Mouse (Mus musculus) myocyte (in vitro differentiated cells): Measurements from ENCODE around the gene Ddi2. TPM values are rescaled to one million over a fixed set of nuclear protein-coding genes. Genes with fewer than 3 reads are reported as not detected.

Experiments
- H3K27me3 ChIP-seq: one replicate; pipeline ENCODE4 v1.6.1; 2011; ENCODE audit not compliant: control insufficient read depth, insufficient read depth, insufficient read length
- H3K36me3 ChIP-seq: one replicate; pipeline ENCODE4 v1.6.1; 2011; ENCODE audit not compliant: control insufficient read depth, insufficient read depth
- H3K4me2 ChIP-seq: one replicate; pipeline ENCODE4 v1.6.1; 2011; ENCODE audit warnings: low read depth, control low read depth
- H3K4me3 ChIP-seq: one replicate; pipeline ENCODE4 v1.5.1; 2011; ENCODE audit warnings: mild to moderate bottlenecking, control low read depth, moderate library complexity
- H3K79me2 ChIP-seq: one replicate; pipeline ENCODE4 v1.6.1; 2011; ENCODE audit not compliant: control insufficient read depth, insufficient read depth
- H3ac ChIP-seq: one replicate; pipeline ENCODE4 v1.6.1; 2011; ENCODE audit not compliant: control insufficient read depth, insufficient read length
- CEBPB ChIP-seq: IDR thresholded peaks from 2 replicates; pipeline ENCODE4 v1.6.1; 2011; ENCODE audit warnings: mild to moderate bottlenecking, moderate library complexity; ENCODE audit not compliant: poor library complexity, insufficient read depth, severe bottlenecking
- E2F4 ChIP-seq: IDR thresholded peaks from one replicate; pipeline ENCODE4 v1.6.1; 2011; ENCODE audit warnings: mild to moderate bottlenecking, control low read depth, moderate library complexity; ENCODE audit not compliant: insufficient read depth
- MAX ChIP-seq: IDR thresholded peaks from one replicate; pipeline ENCODE4 v1.6.1; 2011; ENCODE audit warnings: low read depth, mild to moderate bottlenecking, control low read depth
- MYOD1 ChIP-seq, 3 experiments: IDR thresholded peaks; one replicate each; pipeline ENCODE4 v1.6.1; 2011; ENCODE audit warnings: control low read depth in 2 of 3, low read depth in 2 of 3, mild to moderate bottlenecking in 2 of 3, moderate library complexity in 1 of 3; ENCODE audit not compliant: insufficient read length in 2 of 3, control insufficient read depth in 1 of 3
- MYOG ChIP-seq, 3 experiments: IDR thresholded peaks; one replicate each; pipeline ENCODE4 v1.6.1; 2011; ENCODE audit warnings: control low read depth in 2 of 3, low read depth in 2 of 3, mild to moderate bottlenecking in 2 of 3; ENCODE audit not compliant: insufficient read length in 2 of 3, control insufficient read depth in 1 of 3, insufficient read depth in 1 of 3
- POLR2A ChIP-seq: IDR thresholded peaks from one replicate; pipeline ENCODE4 v1.6.1; 2011; ENCODE audit warnings: low read depth, mild to moderate bottlenecking, control low read depth, moderate library complexity; ENCODE audit not compliant: insufficient read length
- POLR2AphosphoS2 ChIP-seq: IDR thresholded peaks from one replicate; pipeline ENCODE4 v1.6.1; 2011; ENCODE audit warnings: low read depth, control low read depth; ENCODE audit not compliant: insufficient read length
- REST ChIP-seq: IDR thresholded peaks from one replicate; pipeline ENCODE4 v1.6.1; 2011; ENCODE audit warnings: mild to moderate bottlenecking, control low read depth, moderate library complexity; ENCODE audit not compliant: insufficient read depth, insufficient read length
- SRF ChIP-seq: IDR thresholded peaks from one replicate; pipeline ENCODE4 v1.6.1; 2011; ENCODE audit warnings: low read depth; ENCODE audit not compliant: control insufficient read depth, insufficient read length
- TCF12 ChIP-seq: IDR thresholded peaks from one replicate; pipeline ENCODE4 v1.6.1; 2011; ENCODE audit warnings: mild to moderate bottlenecking, control low read depth; ENCODE audit not compliant: poor library complexity, insufficient read depth, severe bottlenecking
- TCF3 ChIP-seq: IDR thresholded peaks from one replicate; pipeline ENCODE4 v1.6.1; 2011; ENCODE audit warnings: low read depth, control low read depth; ENCODE audit not compliant: insufficient read length
- USF1 ChIP-seq: IDR thresholded peaks from one replicate; pipeline ENCODE4 v1.6.1; 2011; ENCODE audit warnings: low read depth, mild to moderate bottlenecking, control low read depth, moderate library complexity
- polyA plus RNA-seq: library from polyadenylated mRNA; unstranded; fragments of >200 nt; fragmentation: generic; extraction: Trizol; gene quantifications from one replicate; pipeline ENCODE4 v1.2.1, GENCODE M21; 2012; ENCODE audit warnings: missing spikeins

Gene Ddi2
- polyA plus RNA-seq, 1 experiment = 10.6 TPM

- no peak overlapping the region for H3K4me3 ChIP-seq
- H3ac ChIP-seq = no peak overlapping the region
- H3K36me3 ChIP-seq = no peaks in the 10 kb centered on the region
- no peak overlapping the region for H3K4me2 ChIP-seq
- no peaks in the 10 kb centered on the region for H3K27me3 ChIP-seq
- peaks cover 5% of the 10 kb centered on the region for H3K79me2 ChIP-seq
- TF ChIP-seq SRF (no peak), POLR2A (no peak), TCF12 (no peak), TCF3 (no peak), MYOG (IDR thresholded peaks at IDR 0.05; ENCODE audit: control insufficient read depth in 1 of 3, insufficient read depth in 1 of 3, insufficient read length in 2 of 3, low read depth in 2 of 3) (no peak), MAX (no peak), POLR2AphosphoS2 (no peak), REST (no peak), E2F4 (no peak)
Measured at GRCm38 (mm10) chr4:141654509-141654908, 68.7 kb downstream of the Ddi2 start.

- Histone ChIP-seq H3K4me3 (no peak overlapping the region), H3ac (no peak overlapping the region), H3K4me2 (no peak overlapping the region), H3K36me3 (no peaks in the 10 kb centered on the region), H3K79me2 (peaks cover 5% of the 10 kb centered on the region), H3K27me3 (no peaks in the 10 kb centered on the region)
- TF ChIP-seq E2F4 (no peak), MAX (no peak), SRF (no peak), USF1 (no peak), TCF3 (no peak), REST (no peak), MYOG (IDR thresholded peaks at IDR 0.05; ENCODE audit: control insufficient read depth in 1 of 3, insufficient read depth in 1 of 3, insufficient read length in 2 of 3, low read depth in 2 of 3) (no peak), TCF12 (no peak)
Measured at GRCm38 (mm10) chr4:141653813-141654212, 69.4 kb downstream of the Ddi2 start.

- Histone ChIP-seq H3K36me3 (no peaks in the 10 kb centered on the region), H3K4me2 (no peak overlapping the region), H3ac (no peak overlapping the region), H3K79me2 (peaks cover 8% of the 10 kb centered on the region), H3K27me3 (no peaks in the 10 kb centered on the region), H3K4me3 (no peak overlapping the region)
- no peak for TF ChIP-seq POLR2AphosphoS2
- TF ChIP-seq USF1 = no peak
Measured at GRCm38 (mm10) chr4:141653044-141653443, 70.2 kb downstream of the Ddi2 start.

GRCm38 (mm10) chr4:141651944-141652343 is 71.3 kb downstream of the Ddi2 start:
- Histone ChIP-seq H3K4me2 (no peak overlapping the region), H3K4me3 (no peak overlapping the region), H3K79me2 (peaks cover 8% of the 10 kb centered on the region), H3K36me3 (no peaks in the 10 kb centered on the region), H3K27me3 (no peaks in the 10 kb centered on the region), H3ac (no peak overlapping the region)
- TF ChIP-seq POLR2A (no peak), POLR2AphosphoS2 (no peak), USF1 (no peak), TCF12 (no peak), SRF (no peak), E2F4 (no peak), CEBPB (no peak), REST (no peak), MYOG (IDR thresholded peaks at IDR 0.05; ENCODE audit: control insufficient read depth in 1 of 3, insufficient read depth in 1 of 3, insufficient read length in 2 of 3, low read depth in 2 of 3) (no peak), MYOD1 (IDR thresholded peaks at IDR 0.05; ENCODE audit: control insufficient read depth in 1 of 3, insufficient read length in 2 of 3, low read depth in 2 of 3) (no peak), TCF3 (no peak), MAX (no peak)

- Histone ChIP-seq H3K36me3 (no peaks in the 10 kb centered on the region), H3K4me3 (no peak overlapping the region), H3K27me3 (no peaks in the 10 kb centered on the region), H3K79me2 (peaks cover 13% of the 10 kb centered on the region), H3ac (no peak overlapping the region), H3K4me2 (no peak overlapping the region)
- TF ChIP-seq TCF3 = no peak
- no peak for TF ChIP-seq POLR2A
- no peak for TF ChIP-seq CEBPB
- TF ChIP-seq MAX = no peak
- no peak for TF ChIP-seq POLR2AphosphoS2
- no peak for TF ChIP-seq MYOD1 (IDR thresholded peaks at IDR 0.05; ENCODE audit: control insufficient read depth in 1 of 3, insufficient read length in 2 of 3, low read depth in 2 of 3)
- TF ChIP-seq E2F4 = no peak
- TF ChIP-seq REST = no peak
Measured at GRCm38 (mm10) chr4:141651286-141651685, 71.9 kb downstream of the Ddi2 start.
